Mouse (Mus musculus): Measurements from ENCODE around the gene Col28a1.

Gene Col28a1

GRCm38 (mm10) chr6:8118577-8118976, 73.8 kb downstream of the Col28a1 start:
- no peak for DNase-seq

- no peak for DNase-seq
Measured at GRCm38 (mm10) chr6:8105870-8106706, 86.3 kb downstream of the Col28a1 start.

- DNase-seq = no peak
Measured at GRCm38 (mm10) chr6:8101224-8101623, 91.2 kb downstream of the Col28a1 start.

- DNase-seq = no peak
Measured at GRCm38 (mm10) chr6:8095856-8096255, 96.6 kb downstream of the Col28a1 start.

GRCm38 (mm10) chr6:8094160-8094953, 98.1 kb downstream of the Col28a1 start:
- DNase-seq = no peak

- DNase-seq = no peak
Measured at GRCm38 (mm10) chr6:8093556-8093955, 98.9 kb downstream of the Col28a1 start.

GRCm38 (mm10) chr6:8086847-8087246, 105.6 kb downstream of the Col28a1 start:
- no peak for DNase-seq

GRCm38 (mm10) chr6:8084806-8085205, 107.6 kb downstream of the Col28a1 start:
- no peak for DNase-seq

GRCm38 (mm10) chr6:8083196-8083595, 109.2 kb downstream of the Col28a1 start:
- no peak for DNase-seq

GRCm38 (mm10) chr6:8077572-8078146, 114.8 kb downstream of the Col28a1 start:
- no peak for DNase-seq

- no peak for DNase-seq
Measured at GRCm38 (mm10) chr6:8074914-8075313, 117.5 kb downstream of the Col28a1 start.

GRCm38 (mm10) chr6:8068979-8069378, 123.4 kb downstream of the Col28a1 start:
- DNase-seq = no peak

- no peak for DNase-seq
Measured at GRCm38 (mm10) chr6:8068394-8068793, 124.0 kb downstream of the Col28a1 start.

- DNase-seq = no peak
Measured at GRCm38 (mm10) chr6:8067124-8067523, 125.3 kb downstream of the Col28a1 start.

- DNase-seq = peak in 1 of 2 experiments; percentile 18
Measured at GRCm38 (mm10) chr6:8066208-8066607, 126.2 kb downstream of the Col28a1 start.

GRCm38 (mm10) chr6:8059199-8059598, 133.2 kb downstream of the Col28a1 start:
- no peak for DNase-seq

- no peak for DNase-seq
Measured at GRCm38 (mm10) chr6:8048216-8048615, 144.2 kb downstream of the Col28a1 start.

- no peak for DNase-seq
Measured at GRCm38 (mm10) chr6:8046446-8046845, 146.0 kb downstream of the Col28a1 start.

- no peak for DNase-seq
Measured at GRCm38 (mm10) chr6:8045825-8046224, 146.6 kb downstream of the Col28a1 start.

GRCm38 (mm10) chr6:8028711-8029110, 163.7 kb downstream of the Col28a1 start:
- DNase-seq = no peak

- no peak for DNase-seq
Measured at GRCm38 (mm10) chr6:8025332-8026129, 166.9 kb downstream of the Col28a1 start.

GRCm38 (mm10) chr6:8023527-8023926, 168.9 kb downstream of the Col28a1 start:
- no peak for DNase-seq

- no peak for DNase-seq
Measured at GRCm38 (mm10) chr6:7994736-7995135, 197.7 kb downstream of the Col28a1 start.

Data from spleen, adult 18-20 months (tissue).